Mouse (Mus musculus): Measurements from ENCODE around the gene Rd3.

DNA sequence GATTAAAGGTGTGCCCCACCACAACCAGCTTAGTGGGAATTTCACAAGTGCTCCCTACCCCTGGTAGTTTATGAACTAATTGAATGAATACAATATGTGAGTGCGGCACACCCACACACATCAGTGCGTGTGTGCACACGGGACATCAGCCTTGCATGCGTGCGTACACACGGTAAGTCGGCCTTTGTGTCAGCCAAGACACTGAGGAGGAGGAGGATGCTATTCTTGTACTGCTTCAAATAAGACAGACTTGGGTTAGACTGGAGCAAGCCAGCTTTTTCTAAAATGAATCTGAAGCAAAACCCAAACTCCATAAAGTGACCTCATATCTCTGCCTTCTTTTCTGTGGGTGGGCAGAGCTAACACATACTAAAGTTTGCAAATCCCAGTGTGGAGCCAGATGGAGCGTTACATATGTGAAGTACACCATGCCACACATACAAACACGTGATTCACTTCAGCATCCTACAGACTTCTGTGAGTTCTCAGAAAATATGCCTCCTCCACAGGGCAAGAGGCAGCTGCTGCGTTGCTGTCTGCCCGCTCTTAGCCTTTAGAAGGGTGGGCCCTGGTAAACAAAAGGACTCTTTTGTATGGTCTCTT, 24.3 kb upstream of the Rd3 start:
- TF ChIP-seq EP300 (IDR thresholded peaks at IDR 0.05; ENCODE audit: low read depth) (no peak), CTCF (IDR thresholded peaks at IDR 0.05; ENCODE audit: low read depth) (no peak)
